Mouse (Mus musculus): ENCODE measurements at regions not wholly inside any gene's neighbourhood (a gene's known extent, or its start where the extent isn't known, plus 50 kb on each side); places are given as distances from the start of the nearest gene placed in this dataset.

DNA sequence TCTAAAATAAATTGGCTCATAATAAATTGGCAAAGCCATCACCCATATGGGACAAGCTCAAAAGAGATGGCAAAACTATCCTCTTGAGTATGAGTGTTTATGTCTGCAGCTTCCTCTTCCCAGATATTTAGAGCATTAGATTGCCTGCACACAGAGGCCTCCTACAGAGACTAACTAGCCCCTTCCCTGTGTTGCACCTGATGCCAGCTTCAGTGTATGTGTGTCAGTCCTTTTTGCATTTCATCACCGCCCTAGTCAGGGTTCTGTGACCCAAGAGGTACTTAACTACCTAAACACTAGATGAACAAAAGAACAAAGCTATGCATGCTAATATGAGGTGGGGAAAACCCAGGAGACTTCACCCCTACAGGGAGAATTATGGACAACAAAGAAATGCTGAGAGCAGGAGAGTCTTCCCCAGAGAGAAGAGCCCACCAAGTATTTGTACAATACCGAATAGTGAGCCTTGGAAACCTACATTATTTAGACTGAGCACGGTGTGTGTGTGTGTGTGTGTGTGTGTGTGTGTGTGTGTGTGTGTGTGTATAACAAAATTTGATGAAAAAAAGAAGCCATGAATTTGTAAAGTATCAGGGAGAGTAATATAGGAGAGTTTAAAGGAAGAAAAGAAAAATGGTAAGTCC, 62.5 kb downstream of the Speer2 start:
- ATAC-seq (ENCODE audit: low FRiP score) = peak; percentile 58
- Histone ChIP-seq H3K4me2 (replicated peaks) (no peak overlapping the region), H3K4me1 (no peaks in the 10 kb centered on the region), H3K9ac (no peak overlapping the region), H3K9me3 (replicated peaks) (no peaks in the 10 kb centered on the region), H3K4me3 (no peak overlapping the region), H3K27me3 (no peaks in the 10 kb centered on the region), H3K36me3 (no peaks in the 10 kb centered on the region), H3K27ac (no peak overlapping the region)
- WGBS = 71% methylated on average over 3 of the region's 3 CpGs

DNA sequence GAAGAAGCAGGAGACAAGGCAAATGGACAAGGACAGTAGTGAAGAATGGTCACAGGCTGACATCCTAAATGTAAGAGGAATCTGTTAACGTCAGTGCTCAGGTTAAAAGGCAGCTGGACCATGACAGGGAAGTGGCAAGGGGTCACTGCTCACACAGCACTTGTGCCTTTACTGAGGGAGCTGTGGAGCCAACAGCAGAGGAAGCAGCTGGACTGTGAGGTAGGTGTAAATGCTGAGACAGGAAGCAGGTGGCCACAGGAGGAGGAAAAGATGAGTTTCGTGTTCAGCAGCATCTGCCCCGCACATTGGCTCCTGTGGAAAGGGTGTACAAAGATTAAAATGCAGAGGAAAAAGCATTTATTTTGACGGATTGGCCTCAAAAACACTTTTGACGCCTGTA, 67.2 kb downstream of the Speer2 start:
- Histone ChIP-seq H3K27ac (no peak overlapping the region), H3K27me3 (no peaks in the 10 kb centered on the region), H3K9me3 (replicated peaks) (no peaks in the 10 kb centered on the region), H3K36me3 (no peaks in the 10 kb centered on the region), H3K4me3 (no peak overlapping the region), H3K9ac (no peak overlapping the region), H3K4me2 (replicated peaks) (no peak overlapping the region), H3K4me1 (no peaks in the 10 kb centered on the region)
- no peak for ATAC-seq (ENCODE audit: low FRiP score)
- WGBS = 68% methylated on average over 5 of the region's 5 CpGs

DNA sequence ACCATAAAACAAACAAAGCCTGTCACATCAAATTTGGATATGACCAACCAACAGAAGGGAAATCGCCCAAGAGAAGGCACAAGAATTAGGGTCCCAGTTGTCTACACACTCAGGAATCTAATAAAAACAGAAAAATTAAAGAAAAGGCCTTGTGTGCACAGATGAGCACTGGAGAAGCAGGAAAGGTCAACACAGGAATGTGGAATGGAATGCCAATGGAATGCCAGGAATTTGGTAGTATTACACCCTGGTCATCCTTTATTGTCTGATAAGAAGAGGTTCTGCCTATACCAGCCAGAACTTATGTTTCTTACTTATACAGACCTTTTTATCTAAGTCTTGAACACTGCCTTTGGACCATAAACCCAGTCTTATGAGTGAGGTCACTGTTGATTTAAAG, 72.9 kb downstream of the Speer2 start:
- Histone ChIP-seq H3K9me3 (replicated peaks) (no peaks in the 10 kb centered on the region), H3K27me3 (no peaks in the 10 kb centered on the region), H3K4me3 (no peak overlapping the region), H3K36me3 (no peaks in the 10 kb centered on the region), H3K4me1 (no peaks in the 10 kb centered on the region), H3K9ac (no peak overlapping the region), H3K4me2 (replicated peaks) (no peak overlapping the region), H3K27ac (no peak overlapping the region)
- 64% methylated on average over 1 of the region's 1 CpGs for WGBS
- no peak for ATAC-seq (ENCODE audit: low FRiP score)

- no peak overlapping the region for H3K4me3 ChIP-seq
- no peak for ATAC-seq (ENCODE audit: low FRiP score)
Observed at GRCm38 (mm10) chr16:69770768-69771167, 92.8 kb downstream of the Speer2 start.

More at GRCm38 (mm10) chr16:69770768-69771167, 92.8 kb downstream of the Speer2 start:
- Histone ChIP-seq H3K4me1 (no peaks in the 10 kb centered on the region), H3K27me3 (no peaks in the 10 kb centered on the region), H3K4me2 (replicated peaks) (no peak overlapping the region), H3K9me3 (replicated peaks) (no peaks in the 10 kb centered on the region), H3K27ac (no peak overlapping the region), H3K9ac (no peak overlapping the region), H3K36me3 (no peaks in the 10 kb centered on the region)
- WGBS = 89% methylated on average over 1 of the region's 1 CpGs

All from hindbrain, embryonic 12.5 days (tissue).